Mouse (Mus musculus): ENCODE measurements around the gene Saxo1. TPM values are rescaled to one million over a fixed set of nuclear protein-coding genes. Genes with fewer than 3 reads are reported as not detected.
A peak's percentile ranks its signal among the peaks of the same experiment; 100 is the strongest.

Saxo1 gene
- total and polyA plus RNA-seq, 2 experiments from 2014 or later: not detected

GRCm38 (mm10) chr4:86557371-86557770 lies 757 bp downstream of the Saxo1 start:
- Histone ChIP-seq H3K36me3 (replicated peaks; ENCODE audit: control insufficient read depth, insufficient read depth, low read length) (no peaks in the 10 kb centered on the region), H3K4me2 (ENCODE audit: low read depth, low read length) (no peak overlapping the region), H3K27me3 (ENCODE audit: control insufficient read depth, insufficient read depth, low read length) (no peaks in the 10 kb centered on the region), H3K9ac (replicated peaks; ENCODE audit: low read depth, low read length) (no peak overlapping the region), H3K27ac (ENCODE audit: low read depth) (no peak overlapping the region), H3K4me3 (ENCODE audit: low read depth, low read length) (no peak overlapping the region), H3K9me3 (replicated peaks; ENCODE audit: control insufficient read depth, low read length) (no peaks in the 10 kb centered on the region), H3K4me1 (ENCODE audit: control insufficient read depth, insufficient read depth) (no peaks in the 10 kb centered on the region)
- DNase-seq (ENCODE audit: low spot score): no peak
- TF ChIP-seq CTCF (IDR thresholded peaks at IDR 0.05; ENCODE audit: low read depth) (no peak), EP300 (IDR thresholded peaks at IDR 0.05; ENCODE audit: low read depth) (no peak)
- ATAC-seq (ENCODE audit: insufficient read depth, low read depth): no peak
- 75% methylated on average over 7 of the region's 7 CpGs for WGBS

GRCm38 (mm10) chr4:86555035-86555707 lies 3.0 kb downstream of the Saxo1 start:
- Histone ChIP-seq H3K36me3 (replicated peaks; ENCODE audit: control insufficient read depth, insufficient read depth, low read length) (no peaks in the 10 kb centered on the region), H3K9me3 (replicated peaks; ENCODE audit: control insufficient read depth, low read length) (no peaks in the 10 kb centered on the region), H3K9ac (replicated peaks; ENCODE audit: low read depth, low read length) (no peak overlapping the region), H3K4me1 (ENCODE audit: control insufficient read depth, insufficient read depth) (no peaks in the 10 kb centered on the region), H3K4me3 (ENCODE audit: low read depth, low read length) (no peak overlapping the region), H3K4me2 (ENCODE audit: low read depth, low read length) (no peak overlapping the region), H3K27ac (ENCODE audit: low read depth) (no peak overlapping the region), H3K27me3 (ENCODE audit: control insufficient read depth, insufficient read depth, low read length) (no peaks in the 10 kb centered on the region)
- DNase-seq (ENCODE audit: low spot score): peak; percentile 69
- no peak for ATAC-seq (ENCODE audit: insufficient read depth, low read depth)
- TF ChIP-seq CTCF (IDR thresholded peaks at IDR 0.05; ENCODE audit: low read depth) (peak; percentile 61), EP300 (IDR thresholded peaks at IDR 0.05; ENCODE audit: low read depth) (no peak)
- 19% methylated on average over 6 of the region's 6 CpGs for WGBS

GRCm38 (mm10) chr4:86548332-86548731 lies 9.8 kb downstream of the Saxo1 start:
- ATAC-seq (ENCODE audit: insufficient read depth, low read depth) (no peak), DNase-seq (ENCODE audit: low spot score) (no peak)
- WGBS: 71% methylated on average over 9 of the region's 9 CpGs
- H3K4me2 ChIP-seq (ENCODE audit: low read depth, low read length): no peak overlapping the region
- H3K9ac ChIP-seq (replicated peaks; ENCODE audit: low read depth, low read length): no peak overlapping the region
- H3K36me3 ChIP-seq (replicated peaks; ENCODE audit: control insufficient read depth, insufficient read depth, low read length): no peaks in the 10 kb centered on the region
- H3K27me3 ChIP-seq (ENCODE audit: control insufficient read depth, insufficient read depth, low read length): no peaks in the 10 kb centered on the region
- H3K4me1 ChIP-seq (ENCODE audit: control insufficient read depth, insufficient read depth): no peaks in the 10 kb centered on the region
- no peak overlapping the region for H3K4me3 ChIP-seq (ENCODE audit: low read depth, low read length)
- H3K27ac ChIP-seq (ENCODE audit: low read depth): no peak overlapping the region
- TF ChIP-seq CTCF (IDR thresholded peaks at IDR 0.05; ENCODE audit: low read depth): no peak
- TF ChIP-seq EP300 (IDR thresholded peaks at IDR 0.05; ENCODE audit: low read depth): no peak
- H3K9me3 ChIP-seq (replicated peaks; ENCODE audit: control insufficient read depth, low read length): no peaks in the 10 kb centered on the region

- no peak overlapping the region for H3K27ac ChIP-seq (ENCODE audit: low read depth)
These were observed 12.5 kb downstream of the Saxo1 start for GRCm38 (mm10) chr4:86545615-86546014.

GRCm38 (mm10) chr4:86543999-86544398 lies 14.1 kb downstream of the Saxo1 start:
- DNase-seq (ENCODE audit: low spot score) (peak; percentile 17), ATAC-seq (ENCODE audit: insufficient read depth, low read depth) (no peak)
- TF ChIP-seq CTCF (IDR thresholded peaks at IDR 0.05; ENCODE audit: low read depth) (no peak), EP300 (IDR thresholded peaks at IDR 0.05; ENCODE audit: low read depth) (no peak)
- WGBS: 63% methylated on average over 3 of the region's 3 CpGs
- Histone ChIP-seq H3K27ac (ENCODE audit: low read depth) (no peak overlapping the region), H3K9ac (replicated peaks; ENCODE audit: low read depth, low read length) (no peak overlapping the region), H3K27me3 (ENCODE audit: control insufficient read depth, insufficient read depth, low read length) (no peaks in the 10 kb centered on the region), H3K4me3 (ENCODE audit: low read depth, low read length) (no peak overlapping the region), H3K4me1 (ENCODE audit: control insufficient read depth, insufficient read depth) (no peaks in the 10 kb centered on the region), H3K36me3 (replicated peaks; ENCODE audit: control insufficient read depth, insufficient read depth, low read length) (no peaks in the 10 kb centered on the region), H3K9me3 (replicated peaks; ENCODE audit: control insufficient read depth, low read length) (no peaks in the 10 kb centered on the region), H3K4me2 (ENCODE audit: low read depth, low read length) (no peak overlapping the region)

More at GRCm38 (mm10) chr4:86545615-86546014, 12.5 kb downstream of the Saxo1 start:
- H3K9ac ChIP-seq (replicated peaks; ENCODE audit: low read depth, low read length): no peak overlapping the region
- ATAC-seq (ENCODE audit: insufficient read depth, low read depth) (no peak), DNase-seq (ENCODE audit: low spot score) (peak; percentile 61)
- no peaks in the 10 kb centered on the region for H3K27me3 ChIP-seq (ENCODE audit: control insufficient read depth, insufficient read depth, low read length)
- no peak overlapping the region for H3K4me3 ChIP-seq (ENCODE audit: low read depth, low read length)
- TF ChIP-seq EP300 (IDR thresholded peaks at IDR 0.05; ENCODE audit: low read depth) (no peak), CTCF (IDR thresholded peaks at IDR 0.05; ENCODE audit: low read depth) (peak; percentile 62)
- H3K36me3 ChIP-seq (replicated peaks; ENCODE audit: control insufficient read depth, insufficient read depth, low read length): no peaks in the 10 kb centered on the region
- H3K9me3 ChIP-seq (replicated peaks; ENCODE audit: control insufficient read depth, low read length): no peaks in the 10 kb centered on the region
- WGBS: 44% methylated on average over 5 of the region's 5 CpGs
- no peak overlapping the region for H3K4me2 ChIP-seq (ENCODE audit: low read depth, low read length)
- H3K4me1 ChIP-seq (ENCODE audit: control insufficient read depth, insufficient read depth): no peaks in the 10 kb centered on the region

GRCm38 (mm10) chr4:86541573-86541972 lies 16.6 kb downstream of the Saxo1 start:
- Histone ChIP-seq H3K36me3 (replicated peaks; ENCODE audit: control insufficient read depth, insufficient read depth, low read length) (no peaks in the 10 kb centered on the region), H3K4me1 (ENCODE audit: control insufficient read depth, insufficient read depth) (no peaks in the 10 kb centered on the region), H3K27me3 (ENCODE audit: control insufficient read depth, insufficient read depth, low read length) (no peaks in the 10 kb centered on the region), H3K9me3 (replicated peaks; ENCODE audit: control insufficient read depth, low read length) (no peaks in the 10 kb centered on the region), H3K27ac (ENCODE audit: low read depth) (no peak overlapping the region), H3K4me3 (ENCODE audit: low read depth, low read length) (no peak overlapping the region), H3K9ac (replicated peaks; ENCODE audit: low read depth, low read length) (no peak overlapping the region), H3K4me2 (ENCODE audit: low read depth, low read length) (no peak overlapping the region)
- WGBS: 88% methylated on average over 1 of the region's 1 CpGs
- ATAC-seq (ENCODE audit: insufficient read depth, low read depth) (no peak), DNase-seq (ENCODE audit: low spot score) (no peak)
- TF ChIP-seq CTCF (IDR thresholded peaks at IDR 0.05; ENCODE audit: low read depth) (no peak), EP300 (IDR thresholded peaks at IDR 0.05; ENCODE audit: low read depth) (no peak)
